Mouse (Mus musculus) ES-E14 (cell line): ENCODE measurements around the gene Sigirr. TPM values are rescaled to one million over a fixed set of nuclear protein-coding genes. Genes with fewer than 3 reads are reported as not detected.

Experiments
- DNase-seq: peaks from one replicate; pipeline ENCODE4 v3.0.0-alpha.2; 2013; ENCODE audit warnings: low read depth, low spot score
- H3K27ac ChIP-seq: 2 replicates; pipeline ENCODE4 v1.5.1; 2012; ENCODE audit warnings: low read depth, mild to moderate bottlenecking, low read length, moderate library complexity, mixed read lengths; ENCODE audit not compliant: poor library complexity, insufficient read depth, severe bottlenecking
- H3K36me3 ChIP-seq: 2 replicates; pipeline ENCODE4 v1.6.1; 2012; ENCODE audit warnings: mild to moderate bottlenecking, low read length, moderate library complexity, mixed read lengths; ENCODE audit not compliant: control insufficient read depth, poor library complexity, insufficient read depth, severe bottlenecking
- H3K4me1 ChIP-seq, 2 experiments: fragments of 150-350 bp in 1 of 2; sonication (generic) in 1 of 2; 2 replicates each; pipeline ENCODE4 v1.6.1; 2012; ENCODE audit warnings: low read length in 2 of 2, mild to moderate bottlenecking in 1 of 2, mixed read lengths in 1 of 2; ENCODE audit not compliant: control insufficient read depth in 2 of 2, insufficient read depth in 2 of 2, poor library complexity in 1 of 2
- H3K4me3 ChIP-seq, 2 experiments: fragments of 150-350 bp in 1 of 2; sonication (generic) in 1 of 2; 2 replicates each; pipeline ENCODE4 v1.5.1; 2012; ENCODE audit warnings: low read length in 2 of 2, low read depth in 1 of 2, mild to moderate bottlenecking in 1 of 2, mixed read lengths in 1 of 2; ENCODE audit not compliant: insufficient read depth in 1 of 2, poor library complexity in 1 of 2, severe bottlenecking in 1 of 2
- H3K9ac ChIP-seq: 2 replicates; pipeline ENCODE4 v1.6.1; 2012; ENCODE audit warnings: low read depth, mild to moderate bottlenecking, low read length, mixed read lengths; ENCODE audit not compliant: poor library complexity, insufficient read depth, severe bottlenecking
- H3K9me3 ChIP-seq: fragments of 150-350 bp; sonication (generic); 2 replicates; pipeline ENCODE4 v1.6.1; 2012; ENCODE audit warnings: low read depth, mild to moderate bottlenecking, low read length; ENCODE audit not compliant: control insufficient read depth, insufficient read depth
- CHD2 ChIP-seq: IDR thresholded peaks from 2 replicates; pipeline ENCODE4 v1.6.1; 2014; ENCODE audit warnings: mild to moderate bottlenecking, low read depth, low read length, inconsistent platforms
- HCFC1 ChIP-seq: IDR thresholded peaks from 2 replicates; pipeline ENCODE4 v1.6.1; 2012; ENCODE audit warnings: low read length, inconsistent platforms, borderline replicate concordance; ENCODE audit not compliant: insufficient read depth
- MAFK ChIP-seq: IDR thresholded peaks from 2 replicates; pipeline ENCODE4 v1.6.1; 2014; ENCODE audit warnings: mild to moderate bottlenecking, low read depth, low read length, inconsistent platforms; ENCODE audit not compliant: insufficient read depth
- ZC3H11A ChIP-seq: IDR thresholded peaks from 2 replicates; pipeline ENCODE4 v1.6.1; 2012; ENCODE audit warnings: low read depth, mild to moderate bottlenecking, inconsistent platforms, low read length, borderline replicate concordance
- ZNF384 ChIP-seq: IDR thresholded peaks from 2 replicates; pipeline ENCODE4 v1.6.1; 2012; ENCODE audit warnings: low read depth, low read length, inconsistent platforms
- in situ Hi-C, 2 experiments: fragments of 600-800 bp; cut with MboI; formaldehyde crosslinking; loops; one replicate each; pipeline ENCODE4 v1.15.1; 2025; ENCODE audit warnings: low sequenced_read_pairs in 2 of 2, inconsistent platforms in 1 of 2; ENCODE audit not compliant: unreplicated experiment in 2 of 2
- total RNA-seq: library from RNA; depleted of rRNA; stranded (reverse); fragments of 300-350 nt; gene quantifications from 2 replicates; pipeline ENCODE4 v1.2.3, GENCODE M21; 2012

The Sigirr gene
- total RNA-seq, 1 experiment, result 18.2 TPM

DNA sequence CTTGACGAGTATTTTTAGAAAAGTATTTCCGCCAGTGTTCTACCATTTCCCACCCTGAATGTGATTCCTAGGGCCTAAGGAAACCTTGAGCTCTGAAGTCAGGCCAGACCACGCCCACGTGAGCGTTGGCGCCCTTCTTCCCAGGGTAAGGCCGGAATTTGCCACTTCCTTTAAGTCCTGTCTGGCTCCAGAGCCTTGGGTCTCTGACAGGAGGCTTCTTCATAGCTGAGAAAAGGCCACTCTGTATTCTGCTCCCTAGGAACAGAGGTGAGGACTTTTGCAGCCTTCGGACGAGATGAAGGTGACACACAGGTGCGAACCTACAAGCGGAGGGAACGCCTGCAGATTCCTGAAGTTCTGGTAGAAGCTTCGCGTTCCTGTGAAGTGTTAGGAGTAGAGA is 21.9 kb upstream of the Sigirr start, which contains the start of gene Ptdss2:
TSS of gene Ptdss2 (plus strand) at position 138 of the 400 bp plus-strand sequence.
- TF ChIP-seq HCFC1 (peak; percentile 65; the same call in 1 of the 2 replicates), ZC3H11A (no peak), CHD2 (no peak), MAFK (no peak), ZNF384 (no peak)
- peak within 1 kb of the TSS; percentile 70; the same call in 1 of the 2 replicates for H3K27ac ChIP-seq
- in situ Hi-C loops, result no loop called here
- peaks cover 2 to 13% of the 10 kb centered on the region in 2 experiments; a peak in 3 of 4 replicates for H3K4me1 ChIP-seq
- H3K4me3 ChIP-seq, result peak within 1 kb of the TSS; percentile 69 to 78
- H3K36me3 ChIP-seq, result no peaks in the 10 kb centered on the region
- no peaks in the 10 kb centered on the region for H3K9me3 ChIP-seq
- peak; percentile 66 for DNase-seq
- H3K9ac ChIP-seq, result peak within 1 kb of the TSS; percentile 79

DNA sequence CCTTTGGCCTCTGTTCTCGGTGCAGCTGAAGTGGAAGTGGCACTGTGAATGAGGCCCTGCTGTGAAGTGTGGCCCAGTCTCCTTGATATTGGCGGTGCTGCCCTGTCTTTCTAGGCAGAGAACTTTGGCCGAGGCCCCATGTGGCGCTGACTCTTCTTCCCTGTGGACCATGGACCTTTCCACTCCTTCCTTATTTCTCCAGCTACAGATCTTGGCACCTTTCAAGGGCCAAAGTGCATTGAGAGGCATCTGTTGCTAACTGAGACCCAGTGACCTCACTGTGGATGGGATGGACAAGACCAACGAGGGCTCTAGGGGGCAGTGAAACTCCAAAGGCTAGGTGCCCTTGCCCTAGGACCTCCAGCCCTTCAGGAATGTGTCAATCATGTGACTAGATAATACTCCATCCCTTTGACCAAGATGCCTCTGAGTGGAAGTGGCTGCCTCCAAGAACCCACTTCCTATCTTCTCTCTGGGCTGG is 20.7 kb upstream of the Sigirr start:
- H3K36me3 ChIP-seq, result no peaks in the 10 kb centered on the region
- H3K27ac ChIP-seq, result no peak overlapping the region
- H3K9ac ChIP-seq, result peak overlapping the region; percentile 23; the same call in 1 of the 2 replicates
- in situ Hi-C loops, result no loop called here
- no peaks in the 10 kb centered on the region for H3K9me3 ChIP-seq
- peaks cover 2 to 16% of the 10 kb centered on the region in 2 experiments; a peak in 3 of 4 replicates for H3K4me1 ChIP-seq
- TF ChIP-seq ZNF384 (no peak), MAFK (no peak), ZC3H11A (no peak), CHD2 (no peak), HCFC1 (no peak)
- no peak for DNase-seq
- H3K4me3 ChIP-seq, result no peak overlapping the region

DNA sequence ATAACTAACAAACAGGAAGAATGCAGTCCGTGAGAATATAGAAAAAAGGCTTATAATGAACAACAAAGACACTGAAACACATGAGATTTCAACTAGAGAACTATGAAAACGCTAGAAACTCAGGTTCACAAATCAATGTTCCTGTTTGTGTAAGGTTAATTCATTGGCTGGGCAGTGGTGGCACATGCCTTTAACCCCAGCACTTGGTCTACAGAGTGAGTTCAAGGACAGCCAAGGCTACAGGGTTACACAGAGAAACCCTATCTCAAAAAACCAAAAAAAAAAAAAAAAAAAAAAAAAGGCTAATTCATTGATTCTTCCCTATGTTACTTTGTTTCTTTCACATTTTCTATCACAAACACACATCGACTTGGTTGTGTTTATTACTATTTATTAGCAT is 20.2 kb upstream of the Sigirr start:
- peaks cover 2 to 16% of the 10 kb centered on the region in 2 experiments; a peak in 2 of 4 replicates for H3K4me1 ChIP-seq
- H3K4me3 ChIP-seq, result no peak overlapping the region
- H3K36me3 ChIP-seq, result no peaks in the 10 kb centered on the region; the same call in 1 of the 2 replicates
- no peak for DNase-seq
- in situ Hi-C loops, result no loop called here
- TF ChIP-seq CHD2 (no peak), ZNF384 (no peak), MAFK (no peak), ZC3H11A (no peak), HCFC1 (no peak)
- peak overlapping the region; percentile 23; the same call in 1 of the 2 replicates for H3K9ac ChIP-seq
- no peaks in the 10 kb centered on the region for H3K9me3 ChIP-seq
- no peak overlapping the region for H3K27ac ChIP-seq

DNA sequence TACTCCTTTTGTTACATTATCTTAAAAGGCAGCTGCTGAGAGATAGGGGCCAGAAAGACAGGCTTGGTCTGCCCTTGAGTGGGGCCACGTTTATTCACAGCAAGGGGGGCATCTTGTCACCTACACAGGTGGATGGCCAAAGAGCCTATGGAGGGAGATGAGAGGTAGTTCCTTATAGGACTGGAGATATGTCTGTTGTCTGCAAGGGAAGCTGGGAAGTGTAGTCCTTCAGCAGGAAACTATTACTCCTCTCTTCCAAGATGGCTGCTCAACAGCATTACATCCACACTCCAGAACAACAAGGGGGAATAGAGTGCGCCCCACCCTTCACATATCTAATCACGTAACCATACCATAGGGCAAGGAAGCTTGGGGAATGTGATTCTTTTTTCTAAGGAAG is 19.1 kb upstream of the Sigirr start:
- Histone ChIP-seq H3K36me3 (no peaks in the 10 kb centered on the region; the same call in 1 of the 2 replicates), H3K4me1 (peaks cover 2 to 18% of the 10 kb centered on the region in 2 experiments; a peak in 2 of 4 replicates), H3K9me3 (no peaks in the 10 kb centered on the region), H3K27ac (no peak overlapping the region), H3K9ac (no peak overlapping the region), H3K4me3 (no peak overlapping the region)
- in situ Hi-C loops, result no loop called here
- no peak for DNase-seq
- TF ChIP-seq ZNF384, result no peak
- peak; percentile 80 for TF ChIP-seq HCFC1
- TF ChIP-seq MAFK, result no peak

DNA sequence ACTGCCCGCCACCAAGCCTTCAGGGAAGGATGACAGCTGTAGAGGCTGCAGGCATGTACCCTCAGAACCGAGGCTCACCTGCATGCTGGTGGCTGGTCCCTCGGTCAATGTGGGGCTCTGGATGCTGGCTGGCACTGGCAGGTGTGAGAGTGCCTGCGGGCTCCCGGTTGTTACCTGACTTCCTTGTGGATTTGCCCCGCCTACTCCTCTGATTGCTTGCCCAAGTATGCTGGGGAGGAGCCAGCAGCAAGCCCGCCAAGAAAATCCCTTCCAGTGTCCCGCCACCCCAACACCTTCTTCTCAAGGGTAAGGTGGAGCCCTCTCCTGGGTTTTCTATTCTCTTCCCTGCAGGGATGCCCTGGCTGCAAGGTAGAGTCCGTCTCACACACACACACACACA is 17.3 kb upstream of the Sigirr start, which contains the start of gene Ano9:
TSS of gene Ano9 (minus strand) at position 171 of the 400 bp plus-strand sequence.
- H3K4me3 ChIP-seq, result peak within 1 kb of the TSS; percentile 67 to 72
- DNase-seq, result no peak
- peaks cover 4 to 18% of the 10 kb centered on the region in 2 experiments; a peak in 2 of 4 replicates for H3K4me1 ChIP-seq
- H3K36me3 ChIP-seq, result no peaks in the 10 kb centered on the region; the same call in 1 of the 2 replicates
- H3K9ac ChIP-seq, result peak within 1 kb of the TSS; percentile 71
- H3K9me3 ChIP-seq, result no peaks in the 10 kb centered on the region
- TF ChIP-seq ZC3H11A, result no peak
- TF ChIP-seq HCFC1, result no peak
- TF ChIP-seq MAFK, result no peak
- no peak for TF ChIP-seq CHD2
- TF ChIP-seq ZNF384, result no peak
- in situ Hi-C loops, result no loop called here
- H3K27ac ChIP-seq, result no peak within 1 kb of the TSS
